Mouse (Mus musculus) intestine, embryonic 15.5 days (tissue): ENCODE data around the gene Acvr1. TPM values are rescaled to one million over a fixed set of nuclear protein-coding genes. Genes with fewer than 3 reads are reported as not detected.

Experiments
- ATAC-seq: fragments of 200-750 bp; cut with Nextera tagmentation; 2 replicates; pipeline ENCODE4 v1.8.0; 2017; ENCODE audit warnings: moderate TSS enrichment, moderate library complexity
- H3K27ac ChIP-seq: fragments of 300-500 bp; sonication (generic); 2 replicates; pipeline ENCODE4 v1.5.1; 2015; ENCODE audit warnings: mild to moderate bottlenecking, inconsistent platforms
- H3K27me3 ChIP-seq: fragments of 300-500 bp; sonication (generic); replicated peaks from 2 replicates; pipeline ENCODE4 v1.6.1; 2015; ENCODE audit warnings: inconsistent platforms
- H3K36me3 ChIP-seq: fragments of 300-500 bp; sonication (generic); 2 replicates; pipeline ENCODE4 v1.6.1; 2015; ENCODE audit warnings: inconsistent platforms
- H3K4me1 ChIP-seq: fragments of 300-500 bp; sonication (generic); replicated peaks from 2 replicates; pipeline ENCODE4 v1.6.1; 2015; ENCODE audit warnings: inconsistent platforms
- H3K4me2 ChIP-seq: fragments of 300-500 bp; sonication (generic); replicated peaks from 2 replicates; pipeline ENCODE4 v1.6.1; 2015; ENCODE audit warnings: mild to moderate bottlenecking, inconsistent platforms
- H3K4me3 ChIP-seq: fragments of 300-500 bp; sonication (generic); replicated peaks from 2 replicates; pipeline ENCODE4 v1.5.1; 2015; ENCODE audit warnings: inconsistent platforms
- H3K9ac ChIP-seq: fragments of 300-500 bp; sonication (generic); 2 replicates; pipeline ENCODE4 v1.6.1; 2015; ENCODE audit warnings: inconsistent platforms
- H3K9me3 ChIP-seq: fragments of 300-500 bp; sonication (generic); 2 replicates; pipeline ENCODE4 v1.6.1; 2016; ENCODE audit warnings: inconsistent platforms
- WGBS: fragments of 180-500 bp; shearing (Covaris S2); methylation state at CpG from one replicate; pipeline ENCODE4 v1.1.7; 2015; 5-methylcytosine and 5-hydroxymethylcytosine counted together
- polyA plus RNA-seq: library from polyadenylated mRNA; unstranded; fragments of >200 nt; fragmentation: Nextera tagmentation; extraction: Ambion mirVana; gene quantifications from 2 replicates; pipeline ENCODE4 v1.2.1, GENCODE M21; 2015

Acvr1 gene
- polyA plus RNA-seq, 1 experiment from 2014 or later, result 4.9 TPM

DNA sequence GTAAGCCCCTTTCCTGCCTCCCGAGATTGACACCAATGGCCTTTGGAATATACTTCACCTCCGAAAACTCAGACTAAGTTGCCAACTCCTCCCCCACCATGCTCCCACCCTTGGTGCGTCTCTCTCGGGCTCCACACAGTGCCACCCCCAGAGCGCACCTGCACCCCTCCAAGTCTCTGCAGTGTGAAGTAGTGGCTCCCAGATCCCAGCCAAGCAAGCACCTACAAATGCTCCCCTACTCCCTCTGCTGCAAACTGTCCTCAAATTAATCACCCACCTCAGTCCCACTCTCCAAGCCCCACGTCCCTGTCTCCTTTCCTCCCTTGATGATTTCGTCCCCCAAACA is 209.9 kb downstream of the Acvr1 start:
- peak overlapping the region; percentile 44 for H3K9ac ChIP-seq
- H3K9me3 ChIP-seq, result no peaks in the 10 kb centered on the region
- no peaks in the 10 kb centered on the region for H3K36me3 ChIP-seq
- no peak overlapping the region for H3K27ac ChIP-seq
- peaks cover 4% of the 10 kb centered on the region for H3K4me1 ChIP-seq
- ATAC-seq, result peak; percentile 60
- 0 out of 2 replicates have a peak, but pooled peaks cover 5% of the 10 kb centered on the region for H3K27me3 ChIP-seq
- under 1% methylated on average over 7 of the region's 7 CpGs for WGBS
- peak overlapping the region; percentile 50 for H3K4me3 ChIP-seq
- peak overlapping the region; percentile 92 for H3K4me2 ChIP-seq

DNA sequence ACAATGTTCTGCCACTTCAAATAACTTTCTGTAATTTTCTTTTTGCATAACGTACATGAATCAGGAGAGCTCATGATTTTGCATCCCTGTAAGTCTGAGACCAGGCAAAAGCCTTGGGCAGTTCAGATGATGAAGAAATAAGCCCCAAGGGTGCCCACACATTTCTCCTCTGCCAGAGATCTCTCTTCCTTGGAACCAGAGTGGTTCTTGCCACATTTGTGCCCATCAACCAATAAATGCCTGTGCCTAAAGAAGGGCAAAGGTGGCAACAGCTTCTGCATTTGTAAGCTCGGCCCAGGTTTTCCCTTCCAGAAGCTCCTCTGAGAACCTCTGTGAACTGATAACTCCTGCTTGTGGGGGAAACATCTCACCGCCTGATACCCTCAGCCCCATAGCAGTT is 212.6 kb downstream of the Acvr1 start:
- H3K36me3 ChIP-seq, result no peaks in the 10 kb centered on the region
- H3K9ac ChIP-seq, result no peak overlapping the region
- peaks cover 4% of the 10 kb centered on the region for H3K4me1 ChIP-seq
- no peaks in the 10 kb centered on the region for H3K9me3 ChIP-seq
- WGBS, result 89% methylated on average over 3 of the region's 3 CpGs
- H3K4me3 ChIP-seq, result no peak overlapping the region
- H3K27me3 ChIP-seq, result 0 out of 2 replicates have a peak, but pooled peaks cover 5% of the 10 kb centered on the region
- ATAC-seq, result no peak
- H3K4me2 ChIP-seq, result no peak overlapping the region
- no peak overlapping the region for H3K27ac ChIP-seq

DNA sequence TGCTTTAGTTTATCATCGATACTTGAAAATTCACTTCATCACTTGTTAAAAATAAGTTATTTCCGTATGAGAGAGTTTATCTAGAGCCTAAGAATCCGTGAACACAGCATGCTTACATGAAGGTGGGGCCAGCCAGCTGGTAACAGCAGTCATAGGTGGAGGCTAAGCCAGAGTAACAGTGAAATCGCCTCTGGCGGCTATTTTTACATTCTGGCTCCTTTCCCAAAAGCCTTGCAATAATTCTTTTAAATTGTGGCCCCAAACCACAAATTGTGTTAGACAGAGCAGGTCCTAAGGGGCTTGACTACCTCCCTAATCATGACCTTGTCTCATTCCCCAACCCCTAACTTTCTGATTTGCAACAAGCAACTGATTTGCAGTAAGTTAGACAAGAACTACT is 214.1 kb downstream of the Acvr1 start:
- Histone ChIP-seq H3K4me1 (peaks cover 4% of the 10 kb centered on the region), H3K4me3 (no peak overlapping the region), H3K9ac (no peak overlapping the region), H3K9me3 (no peaks in the 10 kb centered on the region), H3K27ac (no peak overlapping the region), H3K4me2 (no peak overlapping the region), H3K36me3 (no peaks in the 10 kb centered on the region), H3K27me3 (0 out of 2 replicates have a peak, but pooled peaks cover 5% of the 10 kb centered on the region)
- ATAC-seq, result no peak
- WGBS, result 54% methylated on average over 5 of the region's 5 CpGs

DNA sequence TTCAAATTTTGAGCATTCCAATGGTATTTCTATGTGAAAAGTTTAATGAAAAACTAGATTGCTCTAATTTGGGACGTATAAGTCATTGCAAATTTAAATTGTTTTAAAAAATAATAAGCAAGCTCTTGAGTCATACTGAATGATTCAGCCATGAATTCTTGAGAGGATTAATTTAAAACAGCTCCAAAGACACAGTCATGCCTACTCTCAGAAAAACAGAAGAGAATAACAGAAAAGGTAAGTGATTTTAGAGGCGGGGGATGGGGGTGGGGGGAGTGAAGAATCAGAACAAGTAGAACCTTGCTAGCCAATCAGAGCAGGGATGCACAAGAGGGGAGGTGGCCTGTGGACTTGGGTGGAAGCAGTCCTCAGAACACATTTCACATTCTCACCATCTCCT is 216.3 kb downstream of the Acvr1 start:
- Histone ChIP-seq H3K27ac (no peak overlapping the region), H3K4me1 (no peaks in the 10 kb centered on the region), H3K4me3 (no peak overlapping the region), H3K27me3 (no peaks in the 10 kb centered on the region), H3K4me2 (no peak overlapping the region), H3K9me3 (no peaks in the 10 kb centered on the region), H3K9ac (no peak overlapping the region), H3K36me3 (no peaks in the 10 kb centered on the region)
- whole genome bisulfite sequencing, result 90% methylated on average over 2 of the region's 2 CpGs
- ATAC-seq, result no peak

Other genes with a start within 250 kb of the Acvr1 start
- gene Acvr1c, start 209.3 kb downstream of the Acvr1 start, polyA plus RNA-seq, result 3.7 and 4.2 TPM in 2 replicates
- gene Gm17409, start 97.0 kb downstream of the Acvr1 start, polyA plus RNA-seq, result not detected in 2 replicates
- 5.2 and 5.5 TPM in 2 replicates for gene Upp2, start 141 bp upstream of the Acvr1 start, polyA plus RNA-seq